Mouse (Mus musculus) thymus, postnatal 4 days (tissue): ENCODE results near the gene Unc13b.
"Not testable (repeated sequence)": the region's sequence is repeated elsewhere in the genome, so short reads cannot be mapped to it uniquely, and the experiment has no call there.

Experiments used
- DNase-seq: peaks from one replicate; pipeline ENCODE4 v3.0.0; 2021

Unc13b gene

GRCm38 (mm10) chr4:43114946-43115345, 56.2 kb downstream of the Unc13b start:
- peak; percentile 45 for DNase-seq

- DNase-seq, result no peak
Measured at GRCm38 (mm10) chr4:43116249-43116648, 57.5 kb downstream of the Unc13b start.

GRCm38 (mm10) chr4:43129750-43130149, 71.0 kb downstream of the Unc13b start:
- no peak for DNase-seq

GRCm38 (mm10) chr4:43142610-43143009, 83.9 kb downstream of the Unc13b start:
- DNase-seq, result no peak

- DNase-seq, result not testable (repeated sequence)
Measured at GRCm38 (mm10) chr4:43152413-43152812, 93.7 kb downstream of the Unc13b start.

GRCm38 (mm10) chr4:43160045-43160444, 101.3 kb downstream of the Unc13b start:
- no peak for DNase-seq

- no peak for DNase-seq
Measured at GRCm38 (mm10) chr4:43161124-43161657, 102.4 kb downstream of the Unc13b start.

GRCm38 (mm10) chr4:43163205-43163604, 104.5 kb downstream of the Unc13b start:
- DNase-seq, result no peak

- DNase-seq, result no peak
Measured at GRCm38 (mm10) chr4:43165403-43166005, 106.8 kb downstream of the Unc13b start.

- no peak for DNase-seq
Measured at GRCm38 (mm10) chr4:43170028-43170427, 111.3 kb downstream of the Unc13b start.

GRCm38 (mm10) chr4:43177126-43177525, 118.4 kb downstream of the Unc13b start:
- DNase-seq, result no peak

GRCm38 (mm10) chr4:43182474-43183168, 123.9 kb downstream of the Unc13b start:
- DNase-seq, result no peak

- no peak for DNase-seq
Measured at GRCm38 (mm10) chr4:43187439-43187838, 128.7 kb downstream of the Unc13b start.

- DNase-seq, result no peak
Measured at GRCm38 (mm10) chr4:43189381-43189780, 130.6 kb downstream of the Unc13b start.

GRCm38 (mm10) chr4:43204946-43205345, 146.2 kb downstream of the Unc13b start:
- no peak for DNase-seq

GRCm38 (mm10) chr4:43205571-43205970, 146.8 kb downstream of the Unc13b start:
- DNase-seq, result no peak

- DNase-seq, result no peak
Measured at GRCm38 (mm10) chr4:43206989-43207388, 148.2 kb downstream of the Unc13b start.

GRCm38 (mm10) chr4:43209081-43209579, 150.4 kb downstream of the Unc13b start:
- DNase-seq, result no peak

- no peak for DNase-seq
Measured at GRCm38 (mm10) chr4:43209673-43210072, 150.9 kb downstream of the Unc13b start.

- no peak for DNase-seq
Measured at GRCm38 (mm10) chr4:43216491-43216890, 157.7 kb downstream of the Unc13b start.

- DNase-seq, result no peak
Measured at GRCm38 (mm10) chr4:43217997-43218396, 159.2 kb downstream of the Unc13b start.

- no peak for DNase-seq
Measured at GRCm38 (mm10) chr4:43231821-43232220, 173.1 kb downstream of the Unc13b start.

- no peak for DNase-seq
Measured at GRCm38 (mm10) chr4:43232985-43233384, 174.2 kb downstream of the Unc13b start.

GRCm38 (mm10) chr4:43233489-43233888, 174.7 kb downstream of the Unc13b start:
- no peak for DNase-seq
